Mouse (Mus musculus): ENCODE measurements around the gene Fam189a1. TPM values are rescaled to one million over a fixed set of nuclear protein-coding genes. Genes with fewer than 3 reads are reported as not detected.

The Fam189a1 gene
- polyA plus RNA-seq, 1 experiment from 2014 or later, result 2.4 TPM

DNA sequence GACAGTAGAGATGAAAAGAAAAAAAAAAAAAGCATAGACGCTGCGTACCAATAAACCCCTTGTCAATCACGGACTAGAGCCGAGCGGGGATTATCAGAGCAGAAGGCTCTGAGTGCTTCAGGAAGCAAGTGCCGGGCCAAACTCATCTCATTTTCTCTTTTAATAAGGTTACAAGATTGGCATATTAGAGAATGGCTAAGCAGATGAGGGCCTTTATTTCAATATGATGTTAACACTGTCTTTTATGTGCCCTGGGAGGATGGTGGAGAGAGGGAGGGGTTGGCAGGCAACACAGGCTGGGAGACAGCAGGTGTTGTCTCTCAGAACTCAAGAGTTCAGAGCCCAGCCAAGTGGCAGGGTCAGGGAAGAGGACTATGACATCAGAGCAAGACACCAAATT is 99.5 kb downstream of the Fam189a1 start:
- Histone ChIP-seq H3K4me3 (no peak overlapping the region), H3K27me3 (ENCODE audit: insufficient read depth, poor library complexity, severe bottlenecking) (no peaks in the 10 kb centered on the region), H3K27ac (no peak overlapping the region), H3K4me1 (replicated peaks) (no peaks in the 10 kb centered on the region), H3K9me3 (no peaks in the 10 kb centered on the region), H3K36me3 (no peaks in the 10 kb centered on the region)
- DNase-seq (ENCODE audit: low spot score), result no peak
- 88% methylated on average over 6 of the region's 6 CpGs for WGBS

DNA sequence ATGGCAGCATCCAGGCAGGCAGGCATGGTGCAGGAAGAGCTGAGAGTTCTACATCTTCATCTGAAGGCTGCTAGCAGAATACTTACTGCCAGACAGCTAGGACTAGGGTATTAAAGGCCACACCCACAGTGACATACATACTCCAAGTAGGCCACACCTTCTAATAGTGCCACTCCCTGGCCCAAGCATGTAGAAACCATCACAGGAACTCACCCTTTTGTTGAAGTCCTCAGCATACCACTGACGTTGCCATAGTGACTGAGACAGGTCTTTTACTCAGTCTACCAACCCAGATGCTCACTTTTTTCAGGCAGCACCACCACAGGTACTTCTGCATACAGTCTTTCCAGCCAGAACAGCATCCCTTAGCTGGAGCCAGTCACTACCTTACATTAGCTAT is 104.4 kb downstream of the Fam189a1 start:
- no peaks in the 10 kb centered on the region for H3K36me3 ChIP-seq
- H3K4me1 ChIP-seq (replicated peaks), result peaks cover 2% of the 10 kb centered on the region
- no peak for DNase-seq (ENCODE audit: low spot score)
- no peaks in the 10 kb centered on the region for H3K27me3 ChIP-seq (ENCODE audit: insufficient read depth, poor library complexity, severe bottlenecking)
- H3K27ac ChIP-seq, result no peak overlapping the region
- no peak overlapping the region for H3K4me3 ChIP-seq
- no peaks in the 10 kb centered on the region for H3K9me3 ChIP-seq
- WGBS, result 80% methylated on average over 1 of the region's 1 CpGs

DNA sequence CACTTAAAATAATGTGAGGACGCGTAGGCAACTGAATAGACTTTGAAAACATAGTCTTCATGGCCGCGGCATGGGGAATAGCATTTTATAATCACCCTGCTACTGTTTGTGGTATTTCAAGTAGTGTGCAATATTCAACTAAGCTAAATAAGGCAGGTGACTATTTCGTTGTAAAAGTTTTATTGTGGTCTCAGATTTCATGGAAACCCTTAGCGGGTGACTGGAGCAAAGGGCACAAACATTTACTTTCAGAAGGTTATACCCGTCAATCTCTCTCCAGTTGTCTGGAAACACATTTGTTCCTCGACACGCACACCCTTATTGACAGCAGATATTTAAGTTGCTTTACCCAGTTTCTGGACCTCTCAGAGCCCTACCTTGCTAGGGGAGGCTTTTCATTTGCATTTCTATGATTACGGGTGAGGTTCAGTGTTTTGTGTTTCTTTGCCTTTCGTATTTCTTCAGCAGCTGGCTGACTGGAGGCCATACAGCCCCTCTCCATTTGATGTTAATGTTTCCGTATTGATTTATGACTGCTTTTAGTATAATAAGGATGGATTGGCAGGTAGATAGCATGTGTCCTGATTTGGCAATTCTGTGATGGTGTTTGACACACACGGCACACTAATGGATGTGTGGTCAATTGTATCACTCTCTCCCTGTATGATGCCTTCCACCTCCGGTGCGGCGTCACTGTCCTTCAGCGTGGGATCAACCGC is 107.0 kb downstream of the Fam189a1 start:
- H3K36me3 ChIP-seq, result no peaks in the 10 kb centered on the region

DNA sequence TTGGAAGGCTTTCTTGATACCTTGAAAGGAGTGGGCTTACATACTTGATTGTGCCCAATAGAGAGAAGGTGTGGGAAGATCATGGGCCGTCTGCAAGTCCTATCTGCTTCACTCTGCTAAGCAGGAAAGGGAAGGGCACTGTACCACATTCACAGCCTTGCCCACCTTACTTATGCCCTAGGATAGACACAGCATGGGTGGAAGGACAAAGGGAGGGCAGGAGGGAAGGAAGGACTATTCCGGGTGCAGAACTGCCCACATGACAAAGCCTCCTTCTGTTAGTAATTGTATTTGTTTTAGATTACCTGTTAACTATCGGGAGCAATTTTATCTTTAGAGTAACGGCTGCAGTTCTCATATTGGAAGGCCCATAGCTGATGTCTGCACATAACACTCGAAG is 108.7 kb downstream of the Fam189a1 start:
- H3K27me3 ChIP-seq (ENCODE audit: insufficient read depth, poor library complexity, severe bottlenecking), result no peaks in the 10 kb centered on the region
- WGBS, result 77% methylated on average over 5 of the region's 5 CpGs
- no peaks in the 10 kb centered on the region for H3K9me3 ChIP-seq
- H3K4me1 ChIP-seq (replicated peaks), result peaks cover 21% of the 10 kb centered on the region
- DNase-seq (ENCODE audit: low spot score), result no peak
- no peak overlapping the region for H3K27ac ChIP-seq
- H3K36me3 ChIP-seq, result no peaks in the 10 kb centered on the region
- H3K4me3 ChIP-seq, result no peak overlapping the region

More for the DNA sequence above, 107.0 kb downstream of the Fam189a1 start:
- no peaks in the 10 kb centered on the region for H3K9me3 ChIP-seq
- 87% methylated on average over 18 of the region's 18 CpGs for WGBS
- no peaks in the 10 kb centered on the region for H3K27me3 ChIP-seq (ENCODE audit: insufficient read depth, poor library complexity, severe bottlenecking)
- DNase-seq (ENCODE audit: low spot score), result no peak
- H3K4me3 ChIP-seq, result no peak overlapping the region
- H3K4me1 ChIP-seq (replicated peaks), result peaks cover 15% of the 10 kb centered on the region
- no peak overlapping the region for H3K27ac ChIP-seq

DNA sequence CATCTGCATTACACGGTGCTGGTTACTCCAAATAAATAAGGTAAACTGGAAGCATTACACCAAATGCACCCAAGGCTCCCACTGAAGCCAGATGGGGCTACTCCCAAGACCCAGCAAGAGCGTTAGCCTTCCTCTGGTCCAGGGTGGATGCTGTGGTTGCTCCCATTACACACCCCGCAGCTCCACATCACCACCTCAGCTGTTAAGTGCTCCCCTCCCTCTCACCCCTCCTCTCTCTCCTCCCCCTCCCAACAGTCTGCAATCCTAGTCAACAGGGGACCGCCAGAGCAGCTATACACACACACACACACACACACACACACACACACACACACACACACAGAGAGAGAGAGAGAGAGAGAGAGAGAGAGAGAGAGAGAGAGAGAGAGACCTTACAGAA is 109.7 kb downstream of the Fam189a1 start:
- no peak for DNase-seq (ENCODE audit: low spot score)
- Histone ChIP-seq H3K4me1 (replicated peaks) (peaks cover 21% of the 10 kb centered on the region), H3K36me3 (no peaks in the 10 kb centered on the region), H3K27ac (0 out of 2 replicates have a peak overlapping the region, but pooled peaks have one; percentile 36), H3K9me3 (no peaks in the 10 kb centered on the region), H3K4me3 (no peak overlapping the region), H3K27me3 (ENCODE audit: insufficient read depth, poor library complexity, severe bottlenecking) (no peaks in the 10 kb centered on the region)
- 58% methylated on average over 4 of the region's 4 CpGs for WGBS

DNA sequence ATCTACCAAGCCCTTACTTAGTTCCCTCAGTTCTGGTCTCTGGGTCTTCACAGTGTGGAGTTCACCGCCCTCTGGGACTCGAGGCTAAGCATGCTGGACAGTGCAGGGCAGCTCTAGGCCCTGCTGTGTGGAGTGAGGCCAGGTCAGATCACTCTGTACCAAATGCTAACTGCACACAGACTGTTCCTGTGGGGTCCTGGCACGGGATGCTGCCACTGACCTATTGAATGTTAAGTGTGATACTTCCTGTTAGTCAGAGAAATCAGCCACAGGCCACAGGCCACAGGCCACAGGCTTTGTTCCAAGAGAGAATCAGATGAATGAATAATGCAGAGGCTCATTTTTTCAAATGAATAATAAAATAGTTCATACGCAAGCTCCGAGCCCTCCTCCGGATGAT is 112.1 kb downstream of the Fam189a1 start:
- Histone ChIP-seq H3K4me3 (no peak overlapping the region), H3K27ac (peak overlapping the region; percentile 53; the same call in 1 of the 2 replicates), H3K9me3 (no peaks in the 10 kb centered on the region), H3K4me1 (replicated peaks) (peaks cover 21% of the 10 kb centered on the region), H3K36me3 (no peaks in the 10 kb centered on the region), H3K27me3 (ENCODE audit: insufficient read depth, poor library complexity, severe bottlenecking) (no peaks in the 10 kb centered on the region)
- WGBS, result 65% methylated on average over 6 of the region's 6 CpGs
- no peak for DNase-seq (ENCODE audit: low spot score)

DNA sequence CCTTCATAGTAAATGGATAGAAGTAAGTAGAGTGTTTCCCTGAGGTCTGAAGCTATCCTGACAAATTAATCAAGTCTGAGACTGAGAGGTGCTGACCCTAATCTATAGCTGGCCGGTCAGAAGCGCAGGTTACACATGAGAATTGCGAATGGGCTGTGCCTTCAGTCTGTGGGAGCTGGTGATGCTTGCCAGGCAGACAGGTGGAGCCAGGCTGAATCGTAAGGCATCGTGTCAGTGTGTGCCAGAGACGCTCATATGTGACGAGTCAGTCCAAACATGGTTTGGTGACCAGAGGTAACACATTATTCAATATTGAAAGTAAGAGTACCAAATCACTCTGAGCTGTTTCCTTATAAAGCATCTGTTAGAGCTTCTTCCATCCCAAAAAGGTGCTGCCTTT is 115.3 kb downstream of the Fam189a1 start:
- Histone ChIP-seq H3K4me3 (no peak overlapping the region), H3K4me1 (replicated peaks) (peaks cover 11% of the 10 kb centered on the region), H3K27ac (no peak overlapping the region), H3K36me3 (no peaks in the 10 kb centered on the region), H3K9me3 (no peaks in the 10 kb centered on the region), H3K27me3 (ENCODE audit: insufficient read depth, poor library complexity, severe bottlenecking) (no peaks in the 10 kb centered on the region)
- no peak for DNase-seq (ENCODE audit: low spot score)
- WGBS, result 96% methylated on average over 7 of the region's 7 CpGs

DNA sequence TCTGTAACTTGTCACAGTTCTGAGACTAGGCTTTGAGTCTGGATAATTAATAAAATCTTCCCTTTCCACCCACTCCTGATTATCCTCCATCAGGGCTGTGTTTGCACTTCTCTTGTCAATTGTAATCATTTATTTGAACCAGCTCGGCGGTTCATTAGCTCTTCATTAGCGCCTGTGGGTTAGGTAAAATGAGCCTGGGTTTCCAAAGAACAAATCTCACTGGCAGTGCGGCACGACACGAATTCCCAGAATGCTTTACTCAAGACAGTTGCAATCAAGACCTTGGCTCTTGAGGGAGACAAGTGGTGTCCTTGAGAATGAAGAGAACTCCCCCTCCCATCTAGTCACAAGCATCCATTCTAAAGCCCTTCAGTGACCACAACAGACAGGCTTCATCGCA is 124.6 kb downstream of the Fam189a1 start:
- Histone ChIP-seq H3K9me3 (no peaks in the 10 kb centered on the region), H3K4me3 (no peak overlapping the region), H3K36me3 (no peaks in the 10 kb centered on the region), H3K27ac (no peak overlapping the region), H3K4me1 (replicated peaks) (no peaks in the 10 kb centered on the region), H3K27me3 (ENCODE audit: insufficient read depth, poor library complexity, severe bottlenecking) (no peaks in the 10 kb centered on the region; the same call in 1 of the 2 replicates)
- DNase-seq (ENCODE audit: low spot score), result no peak
- 86% methylated on average over 7 of the region's 7 CpGs for WGBS

DNA sequence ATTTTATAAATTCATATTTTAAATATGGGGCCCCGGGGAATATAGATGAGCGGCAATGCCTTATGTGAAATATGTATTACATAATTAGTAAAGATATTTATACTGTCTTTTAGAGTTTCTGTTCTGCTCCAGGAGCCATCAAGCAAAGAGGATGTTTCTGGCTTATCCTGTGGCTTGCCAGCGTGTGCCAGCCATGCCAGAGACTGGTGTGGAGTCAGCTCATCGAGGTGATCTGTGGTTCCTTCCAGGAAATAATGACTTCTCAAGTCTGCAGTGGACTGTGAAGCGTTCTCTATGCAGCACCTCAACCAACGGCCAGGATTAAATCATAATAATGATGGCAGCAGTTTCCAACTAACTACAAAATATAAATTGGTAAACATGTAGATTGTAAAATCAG is 125.2 kb downstream of the Fam189a1 start:
- H3K9me3 ChIP-seq, result peaks cover under 1% of the 10 kb centered on the region; the same call in 1 of the 2 replicates
- H3K4me3 ChIP-seq, result no peak overlapping the region
- DNase-seq (ENCODE audit: low spot score), result no peak
- H3K27me3 ChIP-seq (ENCODE audit: insufficient read depth, poor library complexity, severe bottlenecking), result no peaks in the 10 kb centered on the region; the same call in 1 of the 2 replicates
- 95% methylated on average over 6 of the region's 6 CpGs for WGBS
- H3K27ac ChIP-seq, result no peak overlapping the region
- H3K4me1 ChIP-seq (replicated peaks), result no peaks in the 10 kb centered on the region
- no peaks in the 10 kb centered on the region for H3K36me3 ChIP-seq

DNA sequence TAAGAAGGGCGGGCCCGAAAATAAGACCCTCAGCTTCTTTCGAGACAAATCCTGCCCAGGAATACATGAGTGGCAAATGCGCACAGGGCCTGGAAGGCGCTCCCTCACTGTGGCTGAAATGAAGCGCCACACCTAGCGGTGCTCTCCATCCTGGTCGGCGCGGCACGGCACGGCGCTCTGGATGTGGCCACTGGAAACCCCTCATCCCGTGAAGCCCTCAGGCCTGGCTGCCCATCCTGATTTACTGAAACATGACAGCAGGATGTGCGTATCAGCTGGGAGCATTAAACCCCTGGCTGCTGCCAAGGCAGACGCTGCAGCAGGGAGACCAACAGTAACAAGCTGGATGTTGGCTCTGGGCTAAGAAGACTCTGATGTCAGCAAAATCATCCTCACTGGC is 126.4 kb downstream of the Fam189a1 start:
- WGBS, result 93% methylated on average over 16 of the region's 16 CpGs

DNA sequence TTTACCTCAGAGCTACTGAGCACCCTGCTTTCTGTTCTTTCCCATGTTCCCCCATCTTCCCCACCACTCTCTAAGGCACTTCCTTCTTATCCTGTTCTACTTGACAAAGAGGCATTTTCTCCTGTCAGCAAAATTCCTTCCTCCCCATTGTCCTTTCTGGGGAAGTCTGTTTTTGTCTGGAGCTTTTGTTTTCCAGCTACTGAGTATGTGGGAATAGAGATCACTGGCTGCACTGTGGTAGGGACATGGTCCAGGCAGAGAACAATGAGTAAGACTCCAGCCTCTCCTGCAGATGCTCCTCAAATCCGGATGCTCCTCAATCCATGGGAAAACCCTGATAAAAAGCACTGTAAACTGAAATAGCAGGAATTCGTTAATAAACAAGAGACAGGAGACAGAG is 135.1 kb downstream of the Fam189a1 start:
- WGBS, result 44% methylated on average over 2 of the region's 2 CpGs

More for the DNA sequence above, 126.4 kb downstream of the Fam189a1 start:
- Histone ChIP-seq H3K4me3 (no peak overlapping the region), H3K9me3 (peaks cover 7% of the 10 kb centered on the region), H3K4me1 (replicated peaks) (no peaks in the 10 kb centered on the region), H3K27ac (no peak overlapping the region), H3K27me3 (ENCODE audit: insufficient read depth, poor library complexity, severe bottlenecking) (no peaks in the 10 kb centered on the region; the same call in 1 of the 2 replicates), H3K36me3 (no peaks in the 10 kb centered on the region)
- no peak for DNase-seq (ENCODE audit: low spot score)

DNA sequence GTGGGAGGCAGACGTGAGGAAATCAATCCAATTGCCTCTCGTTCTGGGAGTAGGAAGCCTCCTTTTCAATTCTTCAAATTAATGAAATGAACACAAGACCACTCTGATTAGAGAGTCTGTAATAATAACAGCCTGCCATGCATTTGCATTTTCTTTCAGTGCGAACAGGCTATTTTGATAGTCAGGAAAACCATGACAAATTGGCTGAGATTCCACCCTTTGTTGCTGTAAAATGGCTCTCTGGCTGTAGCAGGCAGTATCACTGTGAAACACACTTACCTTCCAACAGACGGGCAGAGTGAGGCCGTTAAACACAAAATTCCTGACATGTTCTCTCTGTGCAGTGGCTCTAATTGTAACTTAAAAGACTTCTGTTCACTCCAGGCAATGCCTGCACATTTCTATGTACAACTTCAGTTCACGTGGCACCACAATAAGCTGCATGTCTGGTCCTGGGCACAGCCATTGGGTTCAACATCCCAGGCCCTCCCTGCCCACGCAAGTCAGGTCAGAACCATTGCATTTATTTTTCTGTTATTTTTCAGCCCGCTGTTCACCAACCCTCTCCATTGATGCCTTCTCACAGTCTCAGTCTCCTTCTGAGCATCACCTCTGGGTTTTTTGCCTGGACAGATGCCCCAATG is 138.2 kb downstream of the Fam189a1 start:
- DNase-seq (ENCODE audit: low spot score), result peak; percentile 18
- Histone ChIP-seq H3K4me3 (no peak overlapping the region), H3K4me1 (replicated peaks) (peaks cover 22% of the 10 kb centered on the region), H3K9me3 (no peaks in the 10 kb centered on the region), H3K27ac (peak overlapping the region; percentile 77), H3K36me3 (no peaks in the 10 kb centered on the region), H3K27me3 (ENCODE audit: insufficient read depth, poor library complexity, severe bottlenecking) (no peaks in the 10 kb centered on the region)
- 44% methylated on average over 8 of the region's 8 CpGs for WGBS

More for the DNA sequence above, 135.1 kb downstream of the Fam189a1 start:
- Histone ChIP-seq H3K36me3 (no peaks in the 10 kb centered on the region), H3K9me3 (peaks cover 7% of the 10 kb centered on the region), H3K4me3 (no peak overlapping the region), H3K27me3 (ENCODE audit: insufficient read depth, poor library complexity, severe bottlenecking) (no peaks in the 10 kb centered on the region), H3K4me1 (replicated peaks) (peaks cover 22% of the 10 kb centered on the region), H3K27ac (peak overlapping the region; percentile 43; the same call in 1 of the 2 replicates)
- DNase-seq (ENCODE audit: low spot score), result no peak

DNA sequence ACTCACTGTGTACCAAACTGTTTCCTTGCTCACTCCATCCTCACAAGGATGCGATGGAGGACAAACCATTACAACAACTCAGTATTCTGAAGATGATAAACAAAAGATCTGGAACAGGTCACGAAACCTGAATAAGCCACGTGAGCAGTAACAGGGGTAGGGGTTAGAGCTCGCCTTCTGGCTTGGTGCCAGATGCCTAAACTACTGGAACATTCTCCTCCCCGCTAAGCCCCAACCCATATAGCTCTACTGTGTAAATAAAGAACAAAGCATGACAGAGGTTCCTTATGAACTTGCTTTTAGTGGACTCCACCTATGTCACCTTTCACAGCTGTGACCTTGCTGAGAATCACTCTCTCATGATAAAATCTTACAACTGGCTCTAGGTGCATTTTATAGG is 139.0 kb downstream of the Fam189a1 start:
- H3K36me3 ChIP-seq, result no peaks in the 10 kb centered on the region
- H3K4me1 ChIP-seq (replicated peaks), result peaks cover 22% of the 10 kb centered on the region
- no peaks in the 10 kb centered on the region for H3K27me3 ChIP-seq (ENCODE audit: insufficient read depth, poor library complexity, severe bottlenecking)
- 87% methylated on average over 5 of the region's 5 CpGs for whole genome bisulfite sequencing
- no peak overlapping the region for H3K4me3 ChIP-seq
- H3K27ac ChIP-seq, result peak overlapping the region; percentile 77
- DNase-seq (ENCODE audit: low spot score), result no peak
- H3K9me3 ChIP-seq, result no peaks in the 10 kb centered on the region

All from hindbrain, embryonic 10.5 days (tissue).